In genomic region chr13:55224364-55224763, GRCm38 (mm10) we compare ENCODE assay signal across 15 mouse cellular contexts.
"Had no signal": no experiment of that assay in that cellular context is flagged by ENCODE, and none has a peak within 500 bp of the region (broad histone marks: within the 10 kb centered on the region; RNA-seq: fewer than 3 reads in every experiment).

No protein-coding gene starts in this region.

- H3K4me2 ChIP-seq: neural tube, embryonic 15.5 days; stomach, embryonic 15.5 days had no signal

- H3K4me1 ChIP-seq: stomach, embryonic 15.5 days had no signal

- H3K4me3 ChIP-seq: neural tube, embryonic 15.5 days; stomach, embryonic 15.5 days had no signal

- H3K9ac ChIP-seq: neural tube, embryonic 15.5 days; stomach, embryonic 15.5 days had no signal

- H3K27ac ChIP-seq: neural tube, embryonic 15.5 days; stomach, embryonic 15.5 days; stomach, postnatal 0 days had no signal

- H3K9me3 ChIP-seq: neural tube, embryonic 15.5 days; stomach, embryonic 15.5 days had no signal

- H3K27me3 ChIP-seq: neural tube, embryonic 15.5 days; stomach, embryonic 15.5 days had no signal

- DNase-seq: retina, postnatal 1 day; right cerebral cortex, adult 18-20 months; right cerebral cortex, postnatal 14 days; right cerebral cortex, postnatal 25 days; right cerebral cortex, postnatal 4 days; spleen, adult 18-20 months; thymus, adult 18-20 months; thymus, adult 2 months; thymus, postnatal 14 days; thymus, postnatal 25 days; thymus, postnatal 36 days; thymus, postnatal 4 days had no signal
